Mouse (Mus musculus) stomach, embryonic 14.5 days (tissue): ENCODE measurements around the gene Sema5b. TPM values are rescaled to one million over a fixed set of nuclear protein-coding genes. Genes with fewer than 3 reads are reported as not detected.
A peak's percentile ranks its signal among the peaks of the same experiment; 100 is the strongest.

Experiments used
- ATAC-seq: fragments of 200-750 bp; cut with Nextera tagmentation; 2 replicates; pipeline ENCODE4 v1.8.0; 2017; ENCODE audit warnings: low read depth, moderate TSS enrichment; ENCODE audit not compliant: insufficient number of reproducible peaks, insufficient read depth, low FRiP score
- H3K27ac ChIP-seq: fragments of 300-500 bp; sonication (generic); 2 replicates; pipeline ENCODE4 v1.5.1; 2014; ENCODE audit warnings: mild to moderate bottlenecking, low read length, moderate library complexity, mixed read lengths
- H3K27me3 ChIP-seq: fragments of 300-500 bp; sonication (generic); 2 replicates; pipeline ENCODE4 v1.6.1; 2014; ENCODE audit warnings: low read length, control low read depth, mixed read lengths; ENCODE audit not compliant: control insufficient read depth, insufficient read depth
- H3K36me3 ChIP-seq: fragments of 300-500 bp; sonication (generic); 2 replicates; pipeline ENCODE4 v1.6.1; 2014; ENCODE audit warnings: mild to moderate bottlenecking, control low read depth, low read length, moderate library complexity, mixed read lengths; ENCODE audit not compliant: control insufficient read depth, insufficient read depth
- H3K4me1 ChIP-seq: fragments of 300-500 bp; sonication (generic); 2 replicates; pipeline ENCODE4 v1.6.1; 2014; ENCODE audit warnings: low read length, control low read depth, mixed read lengths; ENCODE audit not compliant: control insufficient read depth, insufficient read depth
- H3K4me2 ChIP-seq: fragments of 300-500 bp; sonication (generic); replicated peaks from 2 replicates; pipeline ENCODE4 v1.6.1; 2014; ENCODE audit warnings: low read depth, low read length, control low read depth
- H3K4me3 ChIP-seq: fragments of 300-500 bp; sonication (generic); 2 replicates; pipeline ENCODE4 v1.5.1; 2014; ENCODE audit warnings: low read depth, low read length, control low read depth
- H3K9ac ChIP-seq: fragments of 300-500 bp; sonication (generic); replicated peaks from 2 replicates; pipeline ENCODE4 v1.6.1; 2014; ENCODE audit warnings: low read depth, mild to moderate bottlenecking, control low read depth, low read length, moderate library complexity, mixed read lengths
- H3K9me3 ChIP-seq: fragments of 300-500 bp; sonication (generic); 2 replicates; pipeline ENCODE4 v1.6.1; 2016; ENCODE audit warnings: low read depth, low read length, control low read depth; ENCODE audit not compliant: control insufficient read depth
- WGBS: fragments of 180-500 bp; shearing (Covaris S2); extraction: QIAGEN DNeasy Blood & Tissue Kit; methylation state at CpG from one replicate; pipeline ENCODE4 v1.1.7; 2014; 5-methylcytosine and 5-hydroxymethylcytosine counted together
- polyA plus RNA-seq: library from polyadenylated mRNA; unstranded; fragments of >200 nt; fragmentation: Nextera tagmentation; extraction: Ambion mirVana; gene quantifications from 2 replicates; pipeline ENCODE4 v1.2.1, GENCODE M21; 2014

The Sema5b gene
- polyA plus RNA-seq, 1 experiment from 2014 or later = 5.2 TPM

DNA sequence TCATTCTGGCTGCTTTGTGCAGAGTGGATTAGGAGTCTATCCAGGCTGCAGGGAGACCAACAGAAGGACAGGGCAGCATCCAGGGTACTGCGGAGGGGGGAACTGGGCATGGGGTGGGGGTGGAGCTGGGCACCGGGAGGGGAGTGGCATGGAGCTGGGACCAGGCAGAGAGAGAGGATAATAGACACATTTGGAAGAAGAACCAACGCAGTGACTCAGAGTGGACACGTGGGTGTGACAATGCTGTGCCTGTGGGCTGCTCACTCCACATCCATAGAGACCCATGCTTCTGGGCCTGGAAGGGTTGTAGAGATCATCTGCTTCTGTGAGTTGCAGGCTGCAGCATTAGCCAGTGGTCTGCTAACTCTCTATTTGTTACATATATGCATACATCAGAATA is 107.9 kb downstream of the Sema5b start:
- H3K4me2 ChIP-seq = no peak overlapping the region
- H3K4me3 ChIP-seq = no peak overlapping the region
- H3K27me3 ChIP-seq = no peaks in the 10 kb centered on the region
- H3K36me3 ChIP-seq = no peaks in the 10 kb centered on the region
- H3K27ac ChIP-seq = no peak overlapping the region
- H3K9ac ChIP-seq = no peak overlapping the region
- H3K9me3 ChIP-seq = no peaks in the 10 kb centered on the region
- ATAC-seq = no peak
- no peaks in the 10 kb centered on the region for H3K4me1 ChIP-seq
- WGBS = 78% methylated on average over 4 of the region's 4 CpGs

- H3K4me2 ChIP-seq = no peak overlapping the region
- no peak for ATAC-seq
- WGBS = 58% methylated on average over 6 of the region's 6 CpGs
Observed at GRCm38 (mm10) chr16:35652206-35652605, 111.3 kb downstream of the Sema5b start.

GRCm38 (mm10) chr16:35652706-35653105 is 111.8 kb downstream of the Sema5b start:
- 87% methylated on average over 3 of the region's 3 CpGs for WGBS
- no peaks in the 10 kb centered on the region for H3K4me1 ChIP-seq
- no peaks in the 10 kb centered on the region for H3K36me3 ChIP-seq
- H3K27me3 ChIP-seq = no peaks in the 10 kb centered on the region
- ATAC-seq = no peak
- no peaks in the 10 kb centered on the region for H3K9me3 ChIP-seq
- no peak overlapping the region for H3K4me3 ChIP-seq
- no peak overlapping the region for H3K27ac ChIP-seq
- no peak overlapping the region for H3K9ac ChIP-seq
- no peak overlapping the region for H3K4me2 ChIP-seq

More at GRCm38 (mm10) chr16:35652206-35652605, 111.3 kb downstream of the Sema5b start:
- Histone ChIP-seq H3K27me3 (no peaks in the 10 kb centered on the region), H3K4me1 (no peaks in the 10 kb centered on the region), H3K9ac (no peak overlapping the region), H3K27ac (no peak overlapping the region), H3K9me3 (no peaks in the 10 kb centered on the region), H3K4me3 (no peak overlapping the region), H3K36me3 (no peaks in the 10 kb centered on the region)

DNA sequence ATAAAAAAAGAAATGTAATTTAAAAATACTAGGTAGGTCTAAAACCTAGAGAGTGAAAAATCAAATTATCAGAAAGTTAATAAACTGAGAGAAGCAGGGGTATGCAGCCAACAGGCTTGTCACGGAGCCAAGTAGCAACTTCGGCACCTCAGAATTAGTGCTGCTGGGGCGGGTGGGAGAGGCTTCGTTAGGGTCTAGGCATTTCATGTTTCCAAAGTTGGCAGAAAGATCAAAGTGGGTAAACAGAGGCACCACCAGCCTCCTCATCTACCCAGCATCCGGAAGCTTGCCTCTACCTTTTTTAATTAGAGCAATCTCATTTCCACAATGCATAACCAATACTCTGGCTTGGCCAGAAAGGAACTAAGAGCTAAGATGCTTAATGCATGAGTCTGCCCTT is 113.0 kb downstream of the Sema5b start:
- peaks cover 3% of the 10 kb centered on the region for H3K27me3 ChIP-seq
- no peak for ATAC-seq
- WGBS = 87% methylated on average over 5 of the region's 5 CpGs
- no peak overlapping the region for H3K9ac ChIP-seq
- no peaks in the 10 kb centered on the region for H3K4me1 ChIP-seq
- no peaks in the 10 kb centered on the region for H3K9me3 ChIP-seq
- no peak overlapping the region for H3K27ac ChIP-seq
- H3K4me2 ChIP-seq = no peak overlapping the region
- H3K36me3 ChIP-seq = no peaks in the 10 kb centered on the region
- no peak overlapping the region for H3K4me3 ChIP-seq

DNA sequence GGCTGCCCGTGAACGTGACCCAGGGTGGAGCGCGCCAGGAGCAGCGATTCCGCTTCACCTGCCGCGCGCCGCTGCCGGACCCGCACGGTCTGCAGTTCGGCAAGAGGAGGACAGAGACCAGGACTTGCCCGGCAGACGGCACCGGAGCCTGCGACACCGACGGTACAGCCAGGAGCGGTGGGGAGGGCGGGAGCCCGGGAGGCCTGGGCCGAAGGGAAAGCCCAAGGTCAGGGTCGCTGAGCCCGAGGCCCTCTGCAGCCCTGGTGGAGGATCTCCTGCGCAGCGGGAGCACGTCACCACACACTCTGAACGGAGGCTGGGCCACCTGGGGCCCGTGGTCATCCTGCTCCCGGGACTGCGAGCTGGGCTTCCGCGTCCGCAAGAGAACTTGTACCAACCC is 119.3 kb downstream of the Sema5b start:
- Histone ChIP-seq H3K36me3 (no peaks in the 10 kb centered on the region), H3K4me2 (peak overlapping the region; percentile 47), H3K4me1 (no peaks in the 10 kb centered on the region), H3K9ac (no peak overlapping the region), H3K4me3 (peak overlapping the region; percentile 29), H3K27ac (no peak overlapping the region), H3K9me3 (no peaks in the 10 kb centered on the region), H3K27me3 (peaks cover 16% of the 10 kb centered on the region)
- no peak for ATAC-seq
- WGBS = 3% methylated on average over 36 of the region's 36 CpGs

DNA sequence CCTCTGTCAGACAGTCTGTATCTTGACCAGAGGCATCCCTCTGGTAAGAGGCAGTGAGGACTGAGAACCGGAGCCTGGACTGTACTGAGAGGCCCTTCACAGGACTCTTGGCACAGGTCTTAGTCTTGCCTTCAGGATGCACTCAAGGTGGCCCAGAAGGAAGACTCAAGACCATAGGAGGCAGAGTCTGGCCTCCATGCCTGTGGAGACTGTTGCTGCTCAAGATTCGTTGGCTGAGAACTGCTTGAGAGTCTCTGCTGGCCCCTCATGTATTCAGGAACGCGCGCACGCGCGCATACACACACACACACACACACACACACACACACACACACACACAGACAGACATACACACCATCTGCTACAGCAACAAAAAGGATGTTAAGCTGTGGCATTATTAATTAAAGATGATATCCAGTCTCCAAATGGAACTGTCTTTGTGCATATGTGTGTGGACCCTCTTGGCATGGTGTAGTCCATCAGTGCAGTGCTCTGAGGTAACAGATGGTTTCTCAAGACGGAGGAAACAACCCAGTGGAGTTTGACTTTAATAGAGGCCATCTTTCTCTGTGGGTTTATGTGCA is 123.0 kb downstream of the Sema5b start:
- Histone ChIP-seq H3K36me3 (no peaks in the 10 kb centered on the region), H3K4me1 (no peaks in the 10 kb centered on the region), H3K27me3 (peaks cover 13% of the 10 kb centered on the region; the same call in 1 of the 2 replicates), H3K4me2 (no peak overlapping the region), H3K9me3 (no peaks in the 10 kb centered on the region), H3K4me3 (no peak overlapping the region), H3K9ac (no peak overlapping the region), H3K27ac (no peak overlapping the region)
- no peak for ATAC-seq
- WGBS = 94% methylated on average over 9 of the region's 9 CpGs

DNA sequence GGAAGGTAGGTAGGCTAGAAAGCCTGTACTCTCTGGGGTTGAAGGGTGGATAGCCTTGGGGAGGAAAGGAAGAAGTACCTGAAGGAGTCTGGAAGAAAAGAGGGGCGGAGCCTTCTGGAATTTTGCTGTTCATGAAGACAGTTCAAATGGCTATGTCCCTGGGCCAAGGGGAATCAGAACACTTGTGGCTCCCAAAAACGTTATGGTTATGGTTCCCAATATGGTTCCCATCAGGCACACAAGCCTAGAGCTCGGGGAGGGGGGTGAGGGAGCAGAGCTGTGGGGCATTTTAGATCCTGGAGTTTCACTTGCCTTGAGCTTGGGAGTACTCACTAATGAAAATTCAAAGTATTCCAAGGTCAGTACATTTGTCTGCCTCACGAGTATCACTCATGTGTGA is 123.9 kb downstream of the Sema5b start:
- Histone ChIP-seq H3K9ac (no peak overlapping the region), H3K36me3 (no peaks in the 10 kb centered on the region), H3K4me2 (no peak overlapping the region), H3K4me3 (no peak overlapping the region), H3K4me1 (no peaks in the 10 kb centered on the region), H3K27ac (no peak overlapping the region), H3K27me3 (0 out of 2 replicates have a peak, but pooled peaks cover 5% of the 10 kb centered on the region), H3K9me3 (no peaks in the 10 kb centered on the region)
- no peak for ATAC-seq
- WGBS = 78% methylated on average over 4 of the region's 4 CpGs

GRCm38 (mm10) chr16:35677511-35678113 is 136.7 kb downstream of the Sema5b start:
- Histone ChIP-seq H3K9me3 (no peaks in the 10 kb centered on the region), H3K4me3 (no peak overlapping the region), H3K27ac (no peak overlapping the region), H3K36me3 (no peaks in the 10 kb centered on the region), H3K9ac (no peak overlapping the region), H3K4me2 (no peak overlapping the region), H3K27me3 (no peaks in the 10 kb centered on the region), H3K4me1 (no peaks in the 10 kb centered on the region)
- WGBS = 64% methylated on average over 8 of the region's 8 CpGs
- ATAC-seq = no peak

GRCm38 (mm10) chr16:35678476-35678875 is 137.5 kb downstream of the Sema5b start:
- Histone ChIP-seq H3K9me3 (no peaks in the 10 kb centered on the region), H3K27me3 (no peaks in the 10 kb centered on the region), H3K4me2 (no peak overlapping the region), H3K4me3 (no peak overlapping the region), H3K9ac (no peak overlapping the region), H3K27ac (no peak overlapping the region), H3K36me3 (no peaks in the 10 kb centered on the region), H3K4me1 (no peaks in the 10 kb centered on the region)
- 18% methylated on average over 3 of the region's 3 CpGs for WGBS
- no peak for ATAC-seq
